Mouse (Mus musculus) c-Kit-positive CD71-negative TER-119-negative erythroid progenitor cells, embryonic 14.5 days (primary cell): ENCODE measurements around the gene Edn2.

Experiments
- DNase-seq: peaks from one replicate; pipeline ENCODE4 v3.0.0-alpha.2; 2013; ENCODE audit warnings: low read depth

Edn2 gene

DNA sequence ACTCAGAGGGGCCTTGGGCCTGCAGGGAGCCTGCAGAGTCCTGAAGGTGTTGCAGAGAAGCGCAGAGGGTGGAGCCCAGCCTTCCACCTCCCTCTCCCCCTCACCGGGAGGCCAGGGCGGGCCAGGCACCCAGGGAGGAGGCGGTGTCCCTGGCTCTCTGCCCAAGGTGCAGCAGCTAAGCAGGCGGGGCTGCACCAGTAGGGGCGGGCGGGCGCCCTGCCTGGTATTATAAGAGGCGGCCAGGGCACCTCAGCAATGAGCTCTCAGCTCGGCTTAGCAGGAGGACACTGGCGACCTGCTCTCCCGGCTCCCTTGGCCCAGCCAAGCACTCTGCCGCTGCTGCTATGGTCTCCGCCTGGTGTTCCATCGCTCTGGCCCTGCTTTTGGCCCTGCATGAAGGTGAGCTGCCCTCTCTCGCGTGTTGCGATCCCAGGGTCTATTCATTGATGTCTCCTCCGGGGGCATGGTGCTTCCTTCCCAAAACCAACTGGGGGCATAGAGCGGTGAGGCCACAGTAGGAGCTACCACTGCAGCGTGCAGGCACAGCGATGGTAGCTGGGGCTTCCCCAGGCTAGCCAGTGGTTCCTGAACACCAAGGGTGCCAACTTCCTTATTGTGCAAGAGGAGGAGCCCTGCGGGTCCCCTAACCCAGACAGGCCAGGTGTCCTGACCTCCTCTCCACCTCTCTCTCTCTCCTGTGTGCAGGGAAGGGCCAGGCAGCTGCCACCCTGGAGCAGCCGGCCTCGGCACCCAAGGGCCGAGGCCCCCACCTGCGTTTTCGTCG, at the start of gene Edn2:
Gene Edn2 (plus strand): TSS at position 41 of the 784 bp plus-strand sequence.
- DNase-seq, result no peak

GRCm38 (mm10) chr4:120115516-120115915, 45.5 kb upstream of the Edn2 start:
- no peak for DNase-seq

- DNase-seq, result no peak
Measured at GRCm38 (mm10) chr4:120116312-120116711, 44.7 kb upstream of the Edn2 start.

DNA sequence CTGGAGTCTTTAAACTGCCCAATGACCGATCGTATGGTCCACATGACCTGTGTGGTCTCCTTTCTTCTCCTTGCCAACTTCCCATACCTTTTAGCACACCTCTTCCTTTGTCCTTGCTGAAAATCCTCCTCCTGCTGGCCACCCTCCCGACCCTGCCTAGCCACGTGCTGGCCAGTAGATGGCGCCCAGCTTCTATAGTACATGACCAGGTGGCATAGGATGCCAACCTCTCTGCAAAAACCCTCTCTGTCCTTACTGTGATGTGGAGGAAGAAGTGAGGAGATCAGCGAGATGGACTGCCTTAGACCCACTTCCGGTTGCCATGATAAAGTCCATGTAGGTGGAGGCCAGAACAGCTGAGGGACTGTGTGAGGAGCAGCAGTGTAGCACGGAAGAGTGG, 40.7 kb upstream of the Edn2 start:
- DNase-seq, result peak; percentile 13

- DNase-seq, result no peak
Measured at GRCm38 (mm10) chr4:120124656-120125055, 36.4 kb upstream of the Edn2 start.

GRCm38 (mm10) chr4:120126047-120126446, 35.0 kb upstream of the Edn2 start:
- DNase-seq, result no peak

DNA sequence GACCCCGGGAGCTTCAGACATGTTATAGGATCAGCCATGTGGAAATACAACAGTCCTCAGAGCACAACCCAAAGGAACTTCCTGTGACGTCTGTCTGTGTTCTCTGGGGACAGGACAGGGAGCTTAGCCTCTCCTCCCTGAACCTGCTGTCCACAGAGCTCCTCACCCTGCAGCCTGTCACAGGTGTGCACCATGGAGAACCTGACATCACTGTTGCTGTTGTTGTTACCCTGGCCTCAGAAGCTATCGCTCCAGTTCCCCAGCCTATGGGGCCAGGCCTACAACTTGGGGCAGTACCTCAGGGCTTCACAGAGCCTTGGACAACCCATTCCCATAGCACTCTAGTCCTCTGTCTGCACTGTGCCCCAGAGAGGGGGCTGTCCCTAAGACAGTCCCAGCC, 33.7 kb upstream of the Edn2 start:
- no peak for DNase-seq

DNA sequence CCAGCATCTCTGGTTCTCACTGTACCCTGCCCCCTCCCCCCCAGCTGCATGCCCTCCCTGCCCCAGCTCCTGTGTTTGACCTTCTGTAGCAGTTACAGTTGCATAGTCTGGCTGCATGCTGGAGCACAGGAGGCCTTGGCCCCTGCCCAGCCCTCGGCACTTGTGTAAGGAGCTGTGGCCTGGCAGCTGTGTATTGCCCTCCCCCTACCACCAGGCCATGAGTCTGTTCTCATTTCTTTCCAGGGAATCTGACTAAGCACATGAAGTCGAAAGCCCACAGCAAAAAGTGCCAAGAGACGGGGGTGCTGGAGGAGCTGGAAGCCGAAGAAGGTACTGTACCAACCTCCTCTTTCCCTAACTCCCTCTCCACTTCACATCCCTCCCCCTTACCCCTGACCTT, 33.0 kb upstream of the Edn2 start:
- DNase-seq, result no peak

- DNase-seq, result peak; percentile 16
Measured at GRCm38 (mm10) chr4:120129233-120129885, 31.6 kb upstream of the Edn2 start.

DNA sequence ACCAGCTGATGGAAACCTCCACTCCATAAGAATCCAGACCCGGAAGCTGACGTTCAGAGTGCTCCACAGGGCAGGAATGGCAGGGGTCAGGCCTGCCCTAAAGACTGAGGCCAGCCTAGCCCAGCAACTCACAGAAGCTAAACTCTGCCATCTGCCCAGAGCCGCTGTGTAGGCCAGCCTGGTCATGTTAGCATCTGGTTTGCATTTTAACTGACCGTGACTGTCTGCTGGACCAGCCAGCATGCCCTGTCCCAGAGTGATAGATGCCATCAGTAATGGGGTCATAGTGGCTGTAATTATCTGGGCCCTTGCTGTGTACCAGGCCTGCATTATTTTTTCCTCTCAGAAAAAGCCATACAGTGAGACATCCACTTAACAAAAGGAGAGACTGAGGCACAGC, 30.1 kb upstream of the Edn2 start:
- DNase-seq, result no peak

GRCm38 (mm10) chr4:120131441-120132220, 29.4 kb upstream of the Edn2 start:
- DNase-seq, result no peak

- no peak for DNase-seq
Measured at GRCm38 (mm10) chr4:120134223-120134622, 26.8 kb upstream of the Edn2 start.

- no peak for DNase-seq
Measured at GRCm38 (mm10) chr4:120141810-120142209, 19.2 kb upstream of the Edn2 start.

- no peak for DNase-seq
Measured at GRCm38 (mm10) chr4:120142905-120143304, 18.1 kb upstream of the Edn2 start.

- DNase-seq, result no peak
Measured at GRCm38 (mm10) chr4:120144343-120144742, 16.7 kb upstream of the Edn2 start.

DNA sequence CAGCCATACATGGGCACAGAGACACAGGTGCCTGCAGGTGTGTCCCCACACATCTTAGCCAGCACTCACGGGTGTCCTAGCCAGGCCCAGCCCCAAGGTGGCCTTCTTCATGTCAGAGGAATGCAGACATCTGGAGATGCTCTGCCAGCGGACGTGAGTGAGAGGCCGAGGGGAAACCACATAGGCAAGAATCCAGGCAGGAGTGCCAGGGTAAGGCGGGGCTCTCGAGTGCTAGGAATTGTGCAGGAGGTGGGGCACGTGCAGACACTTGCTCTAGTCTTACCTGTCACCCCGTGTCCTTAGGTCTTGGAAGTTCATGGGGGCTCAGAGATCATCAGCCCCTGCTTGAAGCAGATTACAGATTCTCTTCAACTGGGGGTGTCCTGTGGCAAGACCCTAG, 15.1 kb upstream of the Edn2 start:
- DNase-seq, result no peak

- DNase-seq, result peak; percentile 20
Measured at GRCm38 (mm10) chr4:120148291-120149141, 12.5 kb upstream of the Edn2 start.

DNA sequence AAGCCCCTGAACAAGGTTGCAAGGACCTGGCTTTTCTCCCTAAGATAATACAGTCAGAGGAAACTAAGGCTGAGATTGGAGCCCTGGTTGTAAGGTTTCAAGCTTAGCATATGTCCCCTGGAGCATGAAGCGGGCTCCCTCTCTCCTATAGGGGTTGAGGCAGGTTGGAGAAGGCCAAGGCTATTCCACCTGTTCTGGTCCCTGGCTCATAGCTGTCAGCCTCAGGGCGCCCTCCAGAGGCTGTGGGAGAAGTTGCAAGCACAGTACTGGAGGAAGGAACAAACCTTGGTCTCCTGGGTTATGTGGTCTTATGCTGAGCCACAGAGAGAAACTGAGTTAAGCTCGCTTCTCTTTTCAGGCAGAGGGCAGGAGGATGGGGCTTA, 11.9 kb upstream of the Edn2 start:
- peak; percentile 18 for DNase-seq

DNA sequence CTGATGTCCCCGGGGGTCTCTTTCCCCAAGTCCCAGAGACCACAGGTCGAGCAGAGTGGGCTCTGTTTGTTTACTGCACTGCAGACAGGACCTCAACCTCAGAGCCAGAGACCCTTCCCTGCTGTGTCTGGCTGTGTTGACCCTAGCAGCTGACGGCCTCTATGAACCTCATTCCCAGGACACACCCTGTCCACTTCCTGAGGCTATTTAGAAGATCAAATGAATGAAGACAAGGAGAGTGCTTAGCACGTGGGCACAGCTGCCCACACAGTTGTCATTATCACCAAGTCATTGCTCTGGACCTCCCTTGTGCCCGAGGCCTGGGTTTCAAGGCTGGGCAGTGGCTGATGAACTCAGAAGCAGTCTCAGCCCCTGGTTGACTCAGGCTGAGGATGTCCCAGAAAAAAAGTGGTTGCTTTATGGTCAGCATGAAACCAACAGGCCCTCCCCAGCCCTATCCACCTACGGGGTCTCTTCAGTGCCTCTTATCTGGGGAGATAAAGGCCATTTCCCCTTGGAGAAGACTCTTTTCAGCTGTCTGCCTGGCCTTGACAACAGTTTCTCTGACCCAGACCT, 10.6 kb upstream of the Edn2 start:
- no peak for DNase-seq

DNA sequence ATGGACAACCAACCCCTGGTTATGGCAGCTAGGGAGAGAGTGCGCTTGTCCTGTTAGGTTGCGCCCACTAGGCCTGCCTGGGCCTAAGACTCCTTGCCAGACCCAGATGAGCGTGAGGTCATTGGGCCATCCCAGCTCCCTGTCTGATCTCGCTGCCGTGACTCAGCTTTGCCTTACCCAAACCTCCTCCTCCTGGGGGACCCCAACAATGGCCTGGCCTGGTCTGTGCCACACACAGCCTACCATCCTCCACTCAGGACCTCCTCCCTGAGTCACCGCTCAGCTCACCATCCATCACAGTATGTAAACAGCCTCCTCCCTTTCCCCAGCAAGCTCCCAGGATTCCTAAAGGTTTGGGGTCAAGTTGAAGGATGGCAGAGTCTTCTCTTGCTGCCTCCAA, 9.1 kb upstream of the Edn2 start:
- DNase-seq, result no peak

DNA sequence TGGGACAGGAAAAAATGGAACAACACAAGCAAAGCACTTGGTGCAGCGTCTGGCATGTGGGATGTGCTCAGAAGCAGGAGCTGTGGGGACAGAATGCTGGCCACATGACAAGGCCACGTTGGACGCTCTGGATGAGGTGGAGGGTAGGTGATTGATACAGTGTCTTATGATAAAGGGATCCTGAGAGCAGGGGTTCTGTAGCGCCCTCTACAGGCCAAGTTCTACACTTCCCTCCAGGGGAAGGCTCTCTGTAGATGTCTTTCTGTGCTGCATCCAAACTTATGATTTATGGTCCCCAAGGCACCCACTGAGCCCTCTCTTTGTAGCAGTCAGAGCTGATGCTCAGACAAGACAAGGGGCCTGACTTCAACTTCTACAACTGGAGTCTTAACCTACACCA, 8.4 kb upstream of the Edn2 start:
- DNase-seq, result no peak

DNA sequence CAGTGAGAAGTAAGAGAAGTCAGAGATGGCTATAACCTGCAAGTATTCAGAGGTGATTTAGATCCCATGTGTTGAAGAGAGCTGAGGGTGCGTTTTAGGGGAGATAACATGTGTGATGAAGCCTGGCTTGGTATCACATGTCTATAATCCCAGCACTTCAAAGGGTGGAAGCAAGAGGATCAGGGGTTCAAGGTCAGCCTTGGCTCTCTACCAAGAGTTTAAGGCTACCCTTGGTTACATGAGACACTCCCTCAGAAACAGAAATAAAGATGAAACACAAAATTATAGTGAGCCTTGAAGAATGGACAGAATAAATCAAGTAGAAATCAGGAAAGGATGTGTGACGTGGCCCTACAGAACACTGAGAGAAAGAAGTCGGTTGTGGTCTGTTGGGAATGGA, 7.3 kb upstream of the Edn2 start:
- DNase-seq, result no peak
